Mouse (Mus musculus): Measurements from ENCODE around the gene 1700037H04Rik. TPM values are rescaled to one million over a fixed set of nuclear protein-coding genes. Genes with fewer than 3 reads are reported as not detected.

1700037H04Rik gene
- polyA plus RNA-seq (2012; ENCODE audit: insufficient read depth, insufficient read length, low replicate concordance, missing spikeins): not detected in 2 replicates

DNA sequence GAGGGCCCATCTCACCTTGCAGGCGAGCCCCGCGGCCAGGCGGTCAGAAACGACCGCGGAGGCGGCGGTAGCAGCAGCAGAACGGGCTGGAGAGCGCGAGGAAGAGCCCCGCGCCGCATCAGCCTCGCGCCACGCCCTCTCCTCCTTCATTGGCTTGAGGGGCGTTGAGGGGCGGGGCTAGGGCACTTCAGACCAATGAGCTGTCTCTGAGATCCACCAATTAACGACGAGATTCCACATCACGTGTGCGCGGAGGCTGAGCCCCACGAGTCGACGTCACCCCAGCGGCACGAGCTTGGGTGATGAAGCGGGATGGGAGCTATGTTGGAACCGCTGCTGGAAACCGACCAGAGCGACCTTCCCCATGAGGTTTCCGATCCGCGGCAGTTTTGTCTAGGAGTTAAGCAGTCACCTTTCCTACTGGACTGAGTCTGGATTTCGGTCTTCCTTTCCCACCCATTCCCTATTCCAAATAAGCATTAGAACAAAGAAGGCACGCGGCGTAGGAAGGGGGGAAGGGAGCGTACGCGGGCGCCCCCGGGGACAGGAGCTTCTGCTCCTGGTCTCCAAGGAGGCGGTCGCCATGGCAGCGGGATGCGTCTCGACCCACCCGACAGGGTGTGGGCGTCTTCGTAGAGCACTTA, at the start of gene 1700037H04Rik:
TSS of gene 1700037H04Rik (minus strand) at position 144 of the 644 bp plus-strand sequence.
- peaks cover 9% of the 10 kb centered on the region for H3K4me1 ChIP-seq (ENCODE audit: control insufficient read depth, insufficient read depth, low read length)
- TF ChIP-seq POLR2A (IDR thresholded peaks at IDR 0.05; ENCODE audit: insufficient read depth, low read depth, low read length) (peak; percentile 94), CTCF (IDR thresholded peaks at IDR 0.05; ENCODE audit: insufficient read depth, low read depth, low read length) (no peak)
- under 1% methylated on average over 54 of the region's 54 CpGs for WGBS
- H3K27ac ChIP-seq (ENCODE audit: insufficient read depth, low read depth, low read length): peak within 1 kb of the TSS; percentile 76
- peak within 1 kb of the TSS; percentile 67 for H3K4me3 ChIP-seq (ENCODE audit: insufficient read depth, low read depth, low read length)

DNA sequence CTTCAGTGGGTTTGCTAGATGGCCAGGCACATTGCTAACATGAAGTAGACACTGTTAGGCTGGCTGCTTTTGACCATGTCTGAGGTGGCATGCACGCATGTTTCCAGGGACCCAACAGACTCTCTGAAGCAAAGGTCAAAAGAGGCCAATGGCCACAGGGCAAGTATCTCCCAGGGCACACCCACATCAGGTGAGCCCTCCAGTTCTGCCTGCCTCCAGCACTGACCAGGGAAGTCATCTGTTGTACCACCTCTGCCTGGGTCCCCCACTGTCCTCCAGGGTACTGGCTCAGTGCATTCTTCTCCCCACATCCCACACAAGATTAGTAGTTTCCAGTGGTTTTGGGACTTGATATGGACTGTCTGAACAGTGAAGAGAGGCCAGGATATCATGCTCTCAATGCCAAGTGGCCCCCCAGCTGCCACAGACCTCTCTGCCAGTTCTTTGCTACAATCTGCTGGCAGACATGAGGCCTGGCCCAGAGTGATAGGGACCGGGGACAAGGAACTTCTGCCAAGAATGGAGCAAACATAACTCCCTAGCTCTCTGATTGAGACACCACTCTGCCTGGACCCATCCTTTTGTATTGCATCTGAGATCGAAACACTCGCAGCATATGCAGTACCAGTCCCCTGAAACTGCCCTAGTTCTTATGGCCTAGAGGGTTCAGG, 49.4 kb upstream of the 1700037H04Rik start:
- H3K27ac ChIP-seq (ENCODE audit: insufficient read depth, low read depth, low read length): peak overlapping the region; percentile 92
- peaks cover 24% of the 10 kb centered on the region for H3K4me1 ChIP-seq (ENCODE audit: control insufficient read depth, insufficient read depth, low read length)
- TF ChIP-seq CTCF (IDR thresholded peaks at IDR 0.05; ENCODE audit: insufficient read depth, low read depth, low read length): no peak
- TF ChIP-seq POLR2A (IDR thresholded peaks at IDR 0.05; ENCODE audit: insufficient read depth, low read depth, low read length): no peak
- WGBS: 66% methylated on average over 4 of the region's 4 CpGs
- no peak overlapping the region for H3K4me3 ChIP-seq (ENCODE audit: insufficient read depth, low read depth, low read length)

DNA sequence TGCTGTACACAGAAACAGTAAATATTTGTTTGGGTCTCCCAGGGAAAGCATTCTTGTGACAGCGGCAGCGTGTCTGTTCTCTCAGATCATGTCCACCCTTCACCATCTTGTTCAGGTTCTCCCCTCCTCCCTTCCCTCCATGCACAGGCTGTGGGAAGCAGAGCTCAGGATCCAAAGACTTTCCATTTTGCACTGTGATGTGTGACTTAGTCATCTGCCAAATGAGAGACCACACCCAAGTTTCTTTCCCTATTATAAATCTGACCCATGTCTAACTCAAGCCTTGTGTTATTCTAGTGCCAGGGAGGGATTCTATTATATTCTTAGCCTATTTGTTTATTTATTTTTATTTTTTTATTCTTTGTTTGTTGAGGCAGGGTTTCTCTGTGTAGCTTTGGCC, 48.5 kb upstream of the 1700037H04Rik start:
- no peak overlapping the region for H3K4me3 ChIP-seq (ENCODE audit: insufficient read depth, low read depth, low read length)
- H3K4me1 ChIP-seq (ENCODE audit: control insufficient read depth, insufficient read depth, low read length): peaks cover 24% of the 10 kb centered on the region
- H3K27ac ChIP-seq (ENCODE audit: insufficient read depth, low read depth, low read length): no peak overlapping the region
- 93% methylated on average over 2 of the region's 2 CpGs for whole genome bisulfite sequencing
- no peak for TF ChIP-seq POLR2A (IDR thresholded peaks at IDR 0.05; ENCODE audit: insufficient read depth, low read depth, low read length)
- no peak for TF ChIP-seq CTCF (IDR thresholded peaks at IDR 0.05; ENCODE audit: insufficient read depth, low read depth, low read length)

DNA sequence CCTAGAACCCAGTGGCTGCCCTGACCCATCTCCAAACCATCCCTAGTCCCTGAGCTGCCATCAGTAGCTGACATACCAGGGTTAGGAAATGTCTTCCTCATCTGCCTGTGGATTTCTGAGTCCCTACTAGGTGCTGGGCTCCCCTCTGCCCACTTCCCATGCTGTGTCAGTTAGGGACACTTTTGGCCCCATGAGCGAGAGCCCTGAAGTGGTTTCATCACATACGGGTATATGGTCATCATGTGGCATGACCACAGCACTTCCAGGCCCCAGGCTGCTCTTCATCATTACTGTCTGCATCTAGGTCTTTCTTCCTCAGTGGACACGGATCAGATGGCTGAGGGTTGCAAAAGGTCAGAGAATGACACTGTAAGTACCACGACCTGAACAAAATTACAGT, 46.9 kb upstream of the 1700037H04Rik start, which contains the start of gene Ap5s1:
TSS of gene Ap5s1 (plus strand) at position 301 of the 400 bp plus-strand sequence.
- TF ChIP-seq CTCF (IDR thresholded peaks at IDR 0.05; ENCODE audit: insufficient read depth, low read depth, low read length): no peak
- TF ChIP-seq POLR2A (IDR thresholded peaks at IDR 0.05; ENCODE audit: insufficient read depth, low read depth, low read length): no peak
- peaks cover 9% of the 10 kb centered on the region for H3K4me1 ChIP-seq (ENCODE audit: control insufficient read depth, insufficient read depth, low read length)
- H3K4me3 ChIP-seq (ENCODE audit: insufficient read depth, low read depth, low read length): no peak within 1 kb of the TSS
- no peak within 1 kb of the TSS for H3K27ac ChIP-seq (ENCODE audit: insufficient read depth, low read depth, low read length)
- 88% methylated on average over 4 of the region's 4 CpGs for WGBS

DNA sequence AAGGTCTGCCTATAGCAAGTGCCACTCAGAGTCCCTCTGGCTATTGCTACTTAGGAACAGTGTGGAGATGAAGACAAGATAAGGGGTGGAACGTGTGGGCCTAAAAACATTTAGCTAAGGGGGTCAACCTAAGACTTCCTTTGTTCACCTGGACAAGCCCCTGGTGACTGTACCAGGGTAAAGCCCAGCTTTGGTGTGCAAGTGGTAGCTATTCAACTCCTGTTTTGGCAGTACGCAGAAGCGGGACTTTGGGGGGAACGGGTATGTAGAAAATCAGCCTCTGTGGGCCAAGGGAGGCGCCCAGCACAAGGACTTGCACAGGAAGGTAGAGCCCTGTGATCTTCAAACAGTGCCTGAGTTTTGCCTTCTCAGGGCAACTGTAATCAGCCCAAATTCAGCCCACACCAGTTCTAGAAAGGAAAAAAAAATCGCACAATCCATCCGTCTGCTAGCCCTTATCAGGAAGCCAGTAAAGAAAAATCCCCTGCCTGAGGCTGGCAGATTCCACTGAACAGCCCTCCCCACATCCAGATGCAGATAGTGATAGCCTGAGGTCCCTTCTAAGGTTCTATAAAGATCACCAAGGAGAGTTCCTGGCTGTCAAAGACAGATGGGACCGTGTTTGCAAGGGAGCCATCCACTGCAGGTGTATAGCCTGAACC, 45.8 kb upstream of the 1700037H04Rik start:
- TF ChIP-seq POLR2A (IDR thresholded peaks at IDR 0.05; ENCODE audit: insufficient read depth, low read depth, low read length) (no peak), CTCF (IDR thresholded peaks at IDR 0.05; ENCODE audit: insufficient read depth, low read depth, low read length) (no peak)
- Histone ChIP-seq H3K4me3 (ENCODE audit: insufficient read depth, low read depth, low read length) (no peak overlapping the region), H3K27ac (ENCODE audit: insufficient read depth, low read depth, low read length) (no peak overlapping the region), H3K4me1 (ENCODE audit: control insufficient read depth, insufficient read depth, low read length) (peaks cover 5% of the 10 kb centered on the region)
- WGBS: 89% methylated on average over 8 of the region's 8 CpGs

DNA sequence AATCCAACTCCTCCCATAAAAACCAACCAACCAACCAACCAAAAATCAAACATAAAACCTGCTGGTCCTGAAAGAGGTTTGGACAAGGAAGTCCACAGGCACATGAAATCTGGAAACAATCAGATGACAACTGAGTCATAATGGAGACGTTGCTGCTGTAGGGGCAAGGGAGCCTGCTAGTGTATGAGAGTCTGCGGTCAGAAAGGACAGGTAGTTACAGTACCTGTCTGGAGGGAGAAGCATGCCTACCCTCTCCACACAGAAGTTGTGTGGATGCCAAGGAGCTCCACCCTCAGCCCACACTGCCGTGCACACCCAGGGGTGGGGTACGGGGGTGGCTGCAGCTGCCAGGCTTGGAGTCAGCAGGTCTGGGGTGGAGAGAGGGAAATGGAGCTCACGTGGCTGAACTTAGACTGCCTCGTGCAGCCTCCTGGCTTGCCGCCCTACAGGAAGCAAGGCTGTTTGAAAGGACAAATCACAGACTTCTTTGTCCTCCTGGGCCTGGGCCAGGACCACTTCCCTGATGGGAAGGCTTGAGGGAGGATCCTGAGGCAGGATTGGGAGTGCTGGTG, 44.6 kb upstream of the 1700037H04Rik start:
- TF ChIP-seq POLR2A (IDR thresholded peaks at IDR 0.05; ENCODE audit: insufficient read depth, low read depth, low read length) (no peak), CTCF (IDR thresholded peaks at IDR 0.05; ENCODE audit: insufficient read depth, low read depth, low read length) (no peak)
- Histone ChIP-seq H3K27ac (ENCODE audit: insufficient read depth, low read depth, low read length) (peak overlapping the region; percentile 66), H3K4me1 (ENCODE audit: control insufficient read depth, insufficient read depth, low read length) (peaks cover 5% of the 10 kb centered on the region), H3K4me3 (ENCODE audit: insufficient read depth, low read depth, low read length) (no peak overlapping the region)
- WGBS: 13% methylated on average over 7 of the region's 7 CpGs

DNA sequence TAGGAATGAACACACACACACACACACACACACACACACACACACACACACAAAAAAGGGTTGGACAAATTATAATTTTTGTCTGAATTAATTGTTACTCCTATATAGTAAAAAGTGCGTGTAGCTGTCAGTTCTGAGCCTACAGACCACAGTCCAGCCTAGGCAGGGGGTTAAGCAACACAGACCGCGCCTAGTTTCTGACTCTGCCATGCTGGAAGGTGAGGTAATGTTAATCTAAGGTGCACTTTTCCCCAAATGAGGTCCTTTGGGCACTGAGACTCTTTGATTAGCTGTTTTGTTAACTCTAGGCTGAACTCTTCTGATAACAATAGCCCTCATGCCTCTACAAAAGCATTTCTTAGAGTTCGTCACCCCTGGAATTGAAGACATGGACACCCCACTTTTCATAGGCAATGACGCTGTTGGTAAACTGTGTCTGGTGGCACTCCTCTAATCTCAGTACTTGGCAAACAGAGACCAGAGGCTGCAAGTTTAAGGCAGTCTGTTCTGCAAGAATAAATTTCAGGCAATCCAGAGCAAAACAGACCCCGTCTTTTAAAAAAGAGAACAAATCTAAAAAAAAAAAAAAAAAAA, 44.0 kb upstream of the 1700037H04Rik start:
- 73% methylated on average over 6 of the region's 6 CpGs for WGBS
- H3K27ac ChIP-seq (ENCODE audit: insufficient read depth, low read depth, low read length): no peak overlapping the region; the same call in 1 of the 2 replicates
- no peak for TF ChIP-seq CTCF (IDR thresholded peaks at IDR 0.05; ENCODE audit: insufficient read depth, low read depth, low read length)
- peaks cover 5% of the 10 kb centered on the region for H3K4me1 ChIP-seq (ENCODE audit: control insufficient read depth, insufficient read depth, low read length)
- no peak overlapping the region for H3K4me3 ChIP-seq (ENCODE audit: insufficient read depth, low read depth, low read length)

DNA sequence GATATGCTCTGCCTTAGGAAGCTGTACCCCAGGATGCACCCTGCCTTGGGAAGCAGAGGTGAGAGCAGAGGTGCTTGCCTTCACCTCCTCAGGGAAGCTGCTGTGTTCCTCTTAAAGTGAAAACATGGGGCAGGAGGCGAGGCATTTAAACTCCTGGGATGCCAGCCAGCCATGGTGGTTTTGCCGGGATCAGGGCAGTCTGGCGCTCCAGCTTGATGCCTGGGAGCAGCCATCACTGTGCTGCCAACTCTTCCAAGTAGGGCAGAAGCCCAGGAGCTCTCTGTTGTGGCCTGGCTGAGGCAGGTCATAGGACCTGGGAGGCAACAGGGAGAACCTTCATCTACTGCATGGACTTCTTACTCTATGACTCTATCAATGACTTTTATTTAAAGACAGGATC, 41.4 kb upstream of the 1700037H04Rik start:
- H3K4me1 ChIP-seq (ENCODE audit: control insufficient read depth, insufficient read depth, low read length): peaks cover 5% of the 10 kb centered on the region
- 59% methylated on average over 3 of the region's 3 CpGs for WGBS
- H3K27ac ChIP-seq (ENCODE audit: insufficient read depth, low read depth, low read length): no peak overlapping the region
- no peak for TF ChIP-seq POLR2A (IDR thresholded peaks at IDR 0.05; ENCODE audit: insufficient read depth, low read depth, low read length)
- TF ChIP-seq CTCF (IDR thresholded peaks at IDR 0.05; ENCODE audit: insufficient read depth, low read depth, low read length): no peak
- H3K4me3 ChIP-seq (ENCODE audit: insufficient read depth, low read depth, low read length): no peak overlapping the region
